Mouse (Mus musculus) thymus, adult 2 months (tissue): Measurements from ENCODE around the gene Vsnl1.

ENCODE experiments used
- CTCF ChIP-seq: fragments of 200-500 bp; IDR thresholded peaks from 2 replicates; pipeline ENCODE4 v1.5.1; 2012; ENCODE audit warnings: mild to moderate bottlenecking, control low read depth, low read length, moderate library complexity, borderline replicate concordance; ENCODE audit not compliant: control insufficient read depth, poor library complexity, insufficient read depth; ENCODE audit errors: extremely low read depth
- POLR2A ChIP-seq: fragments of 200-500 bp; IDR thresholded peaks from 2 replicates; pipeline ENCODE4 v1.6.1; 2012; ENCODE audit warnings: mild to moderate bottlenecking, low read length, control low read depth, moderate library complexity; ENCODE audit not compliant: control insufficient read depth, poor library complexity, insufficient read depth; ENCODE audit errors: extremely low read depth

GRCm38 (mm10) chr12:11436023-11436350 is 426 bp downstream of the Vsnl1 start:
- no peak for TF ChIP-seq CTCF
- no peak for TF ChIP-seq POLR2A
